Mouse (Mus musculus): ENCODE measurements at regions not wholly inside any gene's neighbourhood (a gene's known extent, or its start where the extent isn't known, plus 50 kb on each side); places are given as distances from the start of the nearest gene placed in this dataset.

DNA sequence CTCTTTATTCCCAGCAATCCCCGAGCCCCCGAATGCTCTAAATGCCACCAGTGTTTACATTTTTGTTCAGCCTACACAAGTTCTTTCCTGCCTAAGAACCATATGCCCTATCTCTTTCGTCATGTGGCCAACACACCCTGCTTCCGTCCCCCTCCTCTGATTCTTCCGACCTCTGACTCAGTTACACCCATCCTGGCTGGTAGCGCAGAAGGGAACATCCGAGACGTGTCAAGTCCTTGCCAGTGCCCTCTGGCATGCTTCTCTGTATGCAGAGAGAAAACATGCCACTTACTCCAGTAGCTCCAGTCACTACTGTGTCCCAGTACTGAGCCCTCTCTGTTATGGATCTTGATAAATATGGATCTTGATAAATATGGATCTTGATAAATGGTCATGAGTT, 149.3 kb upstream of the Rpl34 start:
- 84% methylated on average over 8 of the region's 8 CpGs for WGBS
- Histone ChIP-seq H3K36me3 (no peaks in the 10 kb centered on the region), H3K27ac (replicated peaks) (no peak overlapping the region), H3K27me3 (no peaks in the 10 kb centered on the region), H3K9me3 (no peaks in the 10 kb centered on the region), H3K4me3 (no peak overlapping the region), H3K4me1 (no peaks in the 10 kb centered on the region; the same call in 1 of the 2 replicates), H3K9ac (replicated peaks) (no peak overlapping the region), H3K4me2 (replicated peaks) (no peak overlapping the region)
- no peak for ATAC-seq (ENCODE audit: low FRiP score, low read depth)

- Histone ChIP-seq H3K27me3 (no peaks in the 10 kb centered on the region), H3K9me3 (no peaks in the 10 kb centered on the region), H3K4me2 (replicated peaks) (no peak overlapping the region), H3K36me3 (no peaks in the 10 kb centered on the region), H3K9ac (replicated peaks) (no peak overlapping the region), H3K4me1 (no peaks in the 10 kb centered on the region; the same call in 1 of the 2 replicates), H3K27ac (replicated peaks) (no peak overlapping the region), H3K4me3 (no peak overlapping the region)
- 87% methylated on average over 7 of the region's 7 CpGs for WGBS
- no peak for ATAC-seq (ENCODE audit: low FRiP score, low read depth)
Measured at GRCm38 (mm10) chr3:130878834-130879233, 148.6 kb upstream of the Rpl34 start.

DNA sequence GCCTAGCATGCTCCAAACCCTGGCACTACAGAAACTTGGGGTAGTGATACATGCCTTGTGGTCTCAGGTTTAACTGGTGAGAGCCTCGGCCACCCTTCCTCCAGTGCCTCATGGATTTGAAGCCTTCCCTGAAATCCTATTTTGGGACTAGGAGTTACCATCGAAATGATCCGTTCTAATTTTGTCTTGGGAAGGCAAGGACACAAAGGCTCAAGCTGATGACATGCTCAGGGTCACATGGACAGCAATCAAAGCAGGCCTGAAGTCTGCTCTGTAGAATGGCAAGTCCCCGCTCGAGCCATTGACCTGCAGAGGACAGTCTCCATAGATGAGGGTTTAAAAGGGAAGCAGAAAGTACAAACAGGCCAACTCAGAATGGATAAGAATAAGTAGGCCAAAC, 147.8 kb upstream of the Rpl34 start:
- Histone ChIP-seq H3K27ac (replicated peaks) (no peak overlapping the region), H3K9ac (replicated peaks) (no peak overlapping the region), H3K4me1 (no peaks in the 10 kb centered on the region; the same call in 1 of the 2 replicates), H3K4me2 (replicated peaks) (no peak overlapping the region), H3K36me3 (no peaks in the 10 kb centered on the region), H3K4me3 (no peak overlapping the region), H3K27me3 (no peaks in the 10 kb centered on the region), H3K9me3 (no peaks in the 10 kb centered on the region)
- WGBS: 95% methylated on average over 5 of the region's 5 CpGs
- ATAC-seq (ENCODE audit: low FRiP score, low read depth): no peak

DNA sequence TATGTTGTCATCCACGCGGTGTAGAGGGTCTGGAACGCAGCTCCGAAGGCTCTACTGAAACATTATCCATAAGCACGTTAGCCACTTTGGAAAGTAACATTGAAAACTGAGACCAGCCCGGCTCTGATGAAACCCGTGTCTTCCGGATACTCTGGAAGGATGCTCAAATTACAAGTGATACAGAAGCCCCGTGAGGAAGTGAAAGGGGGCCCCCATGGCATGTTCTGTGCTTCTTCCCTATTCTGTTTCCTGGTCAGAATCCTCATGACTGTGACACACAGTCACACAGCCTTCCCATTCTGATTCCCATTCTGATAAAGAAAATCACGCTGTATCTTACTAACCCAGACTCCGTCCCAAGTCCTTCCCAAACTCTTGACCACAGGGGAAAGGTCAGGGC, 143.5 kb upstream of the Rpl34 start:
- H3K27me3 ChIP-seq: no peaks in the 10 kb centered on the region
- no peak overlapping the region for H3K9ac ChIP-seq (replicated peaks)
- H3K4me1 ChIP-seq: no peaks in the 10 kb centered on the region
- no peak for ATAC-seq (ENCODE audit: low FRiP score, low read depth)
- no peaks in the 10 kb centered on the region for H3K36me3 ChIP-seq
- no peak overlapping the region for H3K27ac ChIP-seq (replicated peaks)
- no peak overlapping the region for H3K4me3 ChIP-seq
- 81% methylated on average over 11 of the region's 11 CpGs for WGBS
- H3K4me2 ChIP-seq (replicated peaks): no peak overlapping the region
- no peaks in the 10 kb centered on the region for H3K9me3 ChIP-seq

GRCm38 (mm10) chr3:130866952-130867632, 136.9 kb upstream of the Rpl34 start:
- H3K9me3 ChIP-seq: no peaks in the 10 kb centered on the region
- WGBS: 79% methylated on average over 19 of the region's 19 CpGs
- ATAC-seq (ENCODE audit: low FRiP score, low read depth): no peak

DNA sequence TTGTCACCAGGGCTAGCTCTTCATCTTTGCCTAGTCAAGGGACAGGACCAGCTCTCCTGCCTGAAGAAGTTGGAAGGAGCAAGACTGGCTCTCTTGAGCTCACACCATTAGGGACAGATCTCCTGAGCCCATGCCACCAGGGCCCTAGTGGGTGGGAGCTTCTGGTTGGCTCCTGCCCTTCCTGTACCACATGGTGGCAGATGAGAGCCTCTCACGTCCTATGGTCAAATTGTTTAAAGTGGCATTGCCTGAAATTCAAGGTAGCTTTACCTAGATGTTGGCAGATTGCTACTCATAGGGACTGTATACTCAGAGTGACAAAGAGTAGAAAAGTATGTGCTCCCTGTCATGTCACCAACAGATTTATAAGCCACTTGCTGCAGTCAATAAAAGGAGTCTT, 134.6 kb upstream of the Rpl34 start:
- no peak overlapping the region for H3K9ac ChIP-seq (replicated peaks)
- ATAC-seq (ENCODE audit: low FRiP score, low read depth): no peak

More at GRCm38 (mm10) chr3:130866952-130867632, 136.9 kb upstream of the Rpl34 start:
- H3K36me3 ChIP-seq: no peaks in the 10 kb centered on the region
- H3K4me2 ChIP-seq (replicated peaks): no peak overlapping the region
- H3K27me3 ChIP-seq: no peaks in the 10 kb centered on the region
- H3K27ac ChIP-seq (replicated peaks): no peak overlapping the region
- no peak overlapping the region for H3K4me3 ChIP-seq
- no peaks in the 10 kb centered on the region for H3K4me1 ChIP-seq
- H3K9ac ChIP-seq (replicated peaks): no peak overlapping the region

GRCm38 (mm10) chr3:130863376-130863775, 133.2 kb upstream of the Rpl34 start:
- no peak for ATAC-seq (ENCODE audit: low FRiP score, low read depth)
- Histone ChIP-seq H3K9ac (replicated peaks) (no peak overlapping the region), H3K4me3 (no peak overlapping the region), H3K4me1 (no peaks in the 10 kb centered on the region), H3K27ac (replicated peaks) (no peak overlapping the region), H3K36me3 (no peaks in the 10 kb centered on the region), H3K27me3 (no peaks in the 10 kb centered on the region), H3K4me2 (replicated peaks) (no peak overlapping the region), H3K9me3 (no peaks in the 10 kb centered on the region)
- WGBS: 89% methylated on average over 5 of the region's 5 CpGs

More for the DNA sequence above, 134.6 kb upstream of the Rpl34 start:
- no peaks in the 10 kb centered on the region for H3K9me3 ChIP-seq
- H3K27me3 ChIP-seq: no peaks in the 10 kb centered on the region
- H3K4me2 ChIP-seq (replicated peaks): no peak overlapping the region
- H3K36me3 ChIP-seq: no peaks in the 10 kb centered on the region
- H3K4me3 ChIP-seq: no peak overlapping the region
- WGBS: 73% methylated on average over 1 of the region's 1 CpGs
- no peaks in the 10 kb centered on the region for H3K4me1 ChIP-seq
- no peak overlapping the region for H3K27ac ChIP-seq (replicated peaks)

DNA sequence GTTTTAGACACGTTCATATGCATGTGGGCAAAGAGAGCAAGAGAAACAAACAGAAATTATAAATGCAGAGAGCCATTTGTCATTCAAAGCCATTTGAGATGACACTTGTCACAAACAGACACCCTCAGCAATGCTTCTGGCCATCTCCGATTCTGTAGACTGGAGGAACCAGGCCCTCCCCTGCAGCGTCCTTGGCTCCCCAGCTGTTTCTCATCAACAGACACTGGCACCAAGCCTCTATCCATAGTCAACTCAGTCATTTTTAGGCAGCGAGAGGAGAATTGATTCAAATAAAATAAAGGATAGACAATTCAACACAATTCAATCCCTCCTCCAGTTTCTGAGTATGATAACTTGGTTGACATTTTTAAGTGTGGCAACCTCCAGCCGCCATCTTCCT, 130.1 kb upstream of the Rpl34 start:
- ATAC-seq (ENCODE audit: low FRiP score, low read depth): no peak
- no peak overlapping the region for H3K27ac ChIP-seq (replicated peaks)
- no peak overlapping the region for H3K4me3 ChIP-seq
- no peak overlapping the region for H3K4me2 ChIP-seq (replicated peaks)
- H3K9me3 ChIP-seq: no peaks in the 10 kb centered on the region
- no peaks in the 10 kb centered on the region for H3K27me3 ChIP-seq
- no peaks in the 10 kb centered on the region for H3K4me1 ChIP-seq
- H3K36me3 ChIP-seq: no peaks in the 10 kb centered on the region
- no peak overlapping the region for H3K9ac ChIP-seq (replicated peaks)
- WGBS: 88% methylated on average over 5 of the region's 5 CpGs

DNA sequence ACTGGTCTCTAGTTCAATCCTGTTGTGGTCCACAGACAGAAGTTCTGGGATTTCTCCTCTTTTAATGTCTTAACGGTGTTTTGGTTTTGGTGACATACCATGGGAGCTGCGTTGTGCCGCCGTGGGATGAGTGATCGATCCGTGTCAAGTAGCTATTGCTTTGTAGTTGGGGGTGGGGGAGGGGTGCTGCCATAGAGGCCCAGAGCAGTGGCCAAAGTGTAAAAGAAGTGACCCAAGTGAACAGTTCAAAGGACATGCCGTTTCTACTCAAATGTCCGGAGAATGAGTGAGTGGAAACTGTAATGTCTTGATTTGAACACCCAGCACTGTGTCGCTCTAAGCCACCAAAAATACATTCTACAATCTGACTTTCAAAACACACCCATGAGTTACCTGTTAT, 123.7 kb upstream of the Rpl34 start:
- Histone ChIP-seq H3K9me3 (no peaks in the 10 kb centered on the region), H3K27ac (replicated peaks) (no peak overlapping the region), H3K4me2 (replicated peaks) (no peak overlapping the region), H3K9ac (replicated peaks) (no peak overlapping the region), H3K4me1 (no peaks in the 10 kb centered on the region), H3K36me3 (no peaks in the 10 kb centered on the region), H3K4me3 (no peak overlapping the region), H3K27me3 (no peaks in the 10 kb centered on the region)
- 91% methylated on average over 9 of the region's 9 CpGs for WGBS
- no peak for ATAC-seq (ENCODE audit: low FRiP score, low read depth)

GRCm38 (mm10) chr3:130850766-130851308, 120.6 kb upstream of the Rpl34 start:
- no peak overlapping the region for H3K4me3 ChIP-seq
- no peaks in the 10 kb centered on the region for H3K9me3 ChIP-seq
- no peaks in the 10 kb centered on the region for H3K4me1 ChIP-seq
- H3K36me3 ChIP-seq: no peaks in the 10 kb centered on the region
- H3K27me3 ChIP-seq: no peaks in the 10 kb centered on the region
- no peak overlapping the region for H3K9ac ChIP-seq (replicated peaks)
- no peak overlapping the region for H3K27ac ChIP-seq (replicated peaks)
- ATAC-seq (ENCODE audit: low FRiP score, low read depth): no peak
- H3K4me2 ChIP-seq (replicated peaks): no peak overlapping the region
- 78% methylated on average over 5 of the region's 5 CpGs for WGBS

GRCm38 (mm10) chr3:130841755-130842154, 111.6 kb upstream of the Rpl34 start:
- Histone ChIP-seq H3K4me1 (no peaks in the 10 kb centered on the region), H3K9me3 (no peaks in the 10 kb centered on the region), H3K36me3 (no peaks in the 10 kb centered on the region), H3K4me2 (replicated peaks) (no peak overlapping the region), H3K27me3 (no peaks in the 10 kb centered on the region), H3K27ac (replicated peaks) (no peak overlapping the region), H3K4me3 (no peak overlapping the region), H3K9ac (replicated peaks) (no peak overlapping the region)
- no peak for ATAC-seq (ENCODE audit: low FRiP score, low read depth)
- WGBS: 82% methylated on average over 1 of the region's 1 CpGs

DNA sequence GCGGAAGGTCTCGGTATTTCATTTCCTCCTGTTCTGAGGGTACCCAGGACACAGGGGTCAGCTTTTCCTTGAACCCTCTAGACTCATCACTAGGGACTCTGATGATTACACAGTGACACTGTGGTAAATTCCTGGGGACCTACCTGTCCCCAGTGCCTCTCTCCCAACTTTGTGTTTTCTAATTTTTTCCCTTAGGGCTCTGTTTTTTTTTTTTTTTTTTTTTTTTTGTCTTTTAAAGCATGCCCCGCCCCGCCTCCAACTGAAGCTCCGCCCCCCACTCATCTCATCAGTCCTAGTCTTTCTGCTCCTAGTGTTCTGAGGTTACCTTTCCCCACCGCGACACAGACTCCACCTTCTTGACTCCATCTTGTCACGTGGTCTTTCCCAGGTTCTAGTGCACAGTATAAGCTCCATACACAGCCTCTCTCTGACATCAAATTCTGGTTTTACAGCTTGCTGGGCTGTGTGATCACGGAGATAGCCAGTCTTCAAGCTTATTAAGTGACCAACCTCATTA, 109.8 kb upstream of the Rpl34 start:
- Histone ChIP-seq H3K27me3 (no peaks in the 10 kb centered on the region), H3K27ac (replicated peaks) (no peak overlapping the region), H3K9me3 (no peaks in the 10 kb centered on the region), H3K4me2 (replicated peaks) (no peak overlapping the region), H3K9ac (replicated peaks) (no peak overlapping the region), H3K4me1 (no peaks in the 10 kb centered on the region), H3K36me3 (no peaks in the 10 kb centered on the region), H3K4me3 (no peak overlapping the region)
- 88% methylated on average over 9 of the region's 9 CpGs for WGBS
- ATAC-seq (ENCODE audit: low FRiP score, low read depth): no peak

Data from midbrain, embryonic 12.5 days (tissue).